Mouse (Mus musculus) heart, postnatal 14 days (tissue): ENCODE results near the gene Aldh6a1. TPM values are rescaled to one million over a fixed set of nuclear protein-coding genes. Genes with fewer than 3 reads are reported as not detected.
A peak's percentile ranks its signal among the peaks of the same experiment; 100 is the strongest.

Source experiments
- DNase-seq, 2 experiments: peaks; one replicate each; pipeline ENCODE4 v3.0.0; 2021 to 2022
- intact Hi-C: fragments of 180-260 bp; cut with DNase I; formaldehyde crosslinking; loops from one replicate; pipeline ENCODE4 v1.15.1; 2025
- total RNA-seq, 2 experiments: library from RNA; stranded (reverse); gene quantifications; 2 replicates each; pipeline ENCODE4 v1.2.3; 2021

The Aldh6a1 gene
- total RNA-seq, 2 experiments from 2014 or later: 91.0 to 111 TPM

DNA sequence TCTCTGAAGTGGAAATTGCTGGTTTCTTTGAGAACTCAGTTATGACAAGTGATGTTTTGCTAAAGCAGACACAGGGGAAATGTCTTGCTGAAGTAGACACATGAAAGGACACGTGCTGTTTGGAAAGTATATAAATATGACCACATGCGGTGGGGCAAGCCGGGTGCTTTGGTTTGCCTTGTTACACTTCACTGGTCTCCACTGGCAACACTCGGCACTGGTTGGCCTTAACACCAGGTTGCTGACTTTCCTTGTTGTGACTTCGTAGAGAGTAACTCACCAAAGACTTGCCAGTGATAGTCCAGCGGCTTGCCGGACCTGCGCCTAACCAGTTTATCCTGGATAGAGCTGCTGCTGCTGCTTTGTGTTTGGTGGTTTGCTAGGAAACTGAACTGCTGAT is 62.7 kb downstream of the Aldh6a1 start:
- DNase-seq: no peak
- intact Hi-C loops: no loop called here

DNA sequence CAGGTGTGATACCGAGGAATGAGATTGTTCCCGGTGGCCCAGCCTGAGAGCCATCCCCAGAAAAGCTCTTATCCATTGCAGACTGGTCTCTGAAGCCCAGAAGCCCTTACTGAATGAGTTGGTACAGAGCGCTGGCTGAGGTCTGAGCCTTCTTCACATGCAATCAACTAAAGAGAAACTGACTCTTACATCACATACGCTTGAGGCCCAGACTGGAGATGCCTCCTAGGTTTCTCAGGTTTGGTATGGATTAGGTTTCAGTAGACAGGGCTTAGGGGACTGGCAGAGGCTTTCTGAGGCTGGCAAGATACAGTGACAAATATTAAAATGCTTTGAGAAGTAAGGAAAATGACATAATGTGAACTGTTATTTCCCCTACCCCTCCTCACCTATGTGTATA is 65.4 kb downstream of the Aldh6a1 start:
- intact Hi-C loops: no loop called here
- no peak for DNase-seq

DNA sequence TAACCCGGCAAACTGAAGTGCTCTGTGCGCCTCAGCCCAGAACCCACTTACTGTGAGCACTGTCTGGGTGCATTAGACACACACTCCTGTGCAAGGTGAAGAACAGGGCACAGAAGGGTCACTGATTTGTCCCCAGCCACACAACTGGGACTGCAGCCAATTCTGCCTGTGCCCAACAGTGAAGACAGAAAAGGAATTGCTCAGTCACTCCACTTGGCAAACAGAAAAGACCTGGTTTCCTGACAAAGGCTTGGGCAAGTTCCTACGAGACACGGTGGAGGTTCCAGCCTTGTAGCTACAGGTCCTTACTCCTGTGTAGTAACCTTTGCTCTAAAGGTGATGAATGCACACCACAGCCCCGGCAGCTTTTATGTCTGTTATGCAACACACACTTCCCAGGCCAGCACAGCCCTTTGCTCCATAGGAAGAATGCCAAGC is 66.1 kb downstream of the Aldh6a1 start:
- peak; percentile 63 to 76 for DNase-seq

DNA sequence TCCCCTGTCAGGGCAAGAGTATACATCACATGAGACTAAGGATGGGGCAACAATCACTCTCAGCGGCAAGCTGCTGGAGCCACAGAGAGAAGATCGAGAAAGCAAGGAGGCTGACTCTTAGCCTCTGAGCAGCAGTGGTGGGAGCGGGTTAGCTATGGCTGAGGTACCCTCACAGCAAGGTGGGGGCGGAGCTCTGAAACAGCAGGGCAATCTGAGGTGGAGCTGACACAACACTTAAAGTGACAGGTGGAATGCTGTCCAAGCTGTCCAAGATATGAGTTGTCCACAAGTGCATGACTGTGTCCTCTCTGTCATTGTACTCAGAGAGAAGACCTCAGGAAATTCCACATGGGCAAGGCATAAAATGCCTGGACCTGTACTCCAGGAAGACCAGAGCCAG is 68.4 kb downstream of the Aldh6a1 start:
- intact Hi-C loops: no loop called here
- DNase-seq: peak in 1 of 2 experiments; percentile 42

More for the DNA sequence above, 66.1 kb downstream of the Aldh6a1 start:
- intact Hi-C loops: no loop called here

Other genes with a start within 250 kb of the Aldh6a1 start
- 10 to 100 TPM; 15.7 to 16.9 TPM for gene Elmsan1, start 232.1 kb downstream of the Aldh6a1 start, total RNA-seq
- 100 to 1,000 TPM; 178 to 179 TPM for gene Ptgr2, start 165.8 kb downstream of the Aldh6a1 start, total RNA-seq
- gene Zfp410, start 134.2 kb downstream of the Aldh6a1 start, total RNA-seq: 10 to 100 TPM; 30.6 to 31.7 TPM
- gene Coq6, start 89.3 kb downstream of the Aldh6a1 start, total RNA-seq: 100 to 1,000 TPM in 1 of 2 experiments, 10 to 100 TPM in 1; 93.8 to 100 TPM
- gene Fam161b, start 89.2 kb downstream of the Aldh6a1 start, total RNA-seq: 10 to 100 TPM in 1 of 2 experiments, 1 to 10 TPM in 1; 7.8 to 10.0 TPM
- gene Entpd5, start 42.0 kb downstream of the Aldh6a1 start, total RNA-seq: 10 to 100 TPM; 52.4 to 56.6 TPM
- gene Bbof1, start 41.9 kb downstream of the Aldh6a1 start, total RNA-seq: 1 to 10 TPM; 1.7 to 1.9 TPM
- gene Rnf113a2, start 33.8 kb downstream of the Aldh6a1 start, total RNA-seq: 1 to 10 TPM; 7.4 to 10.0 TPM
- 10 to 100 TPM in 1 of 2 experiments, 1 to 10 TPM in 1; 9.7 to 10.6 TPM for gene Lin52, start 418 bp upstream of the Aldh6a1 start, total RNA-seq
- gene Vsx2, start 118.8 kb upstream of the Aldh6a1 start, total RNA-seq: under 1 TPM in 1 of 2 experiments, not detected in 1; 0.07 TPM
- 1 to 10 TPM; 5.6 to 7.1 TPM for gene Abcd4, start 166.4 kb upstream of the Aldh6a1 start, total RNA-seq
- not detected for gene Vrtn, start 190.0 kb upstream of the Aldh6a1 start, total RNA-seq
- not detected for gene Syndig1l, start 247.8 kb upstream of the Aldh6a1 start, total RNA-seq